Mouse (Mus musculus): ENCODE measurements at regions not wholly inside any gene's neighbourhood (a gene's known extent, or its start where the extent isn't known, plus 50 kb on each side); places are given as distances from the start of the nearest gene placed in this dataset.
"Not testable (repeated sequence)": the region's sequence is repeated elsewhere in the genome, so short reads cannot be mapped to it uniquely, and the experiment has no call there.

GRCm38 (mm10) chr4:18525807-18526206 is 1079.4 kb upstream of the Gm12353 start:
- no peaks in the 10 kb centered on the region for H3K9me3 ChIP-seq (ENCODE audit: low read depth, low read length)
- no peaks in the 10 kb centered on the region for H3K4me1 ChIP-seq (ENCODE audit: insufficient read depth)
- no peaks in the 10 kb centered on the region for H3K36me3 ChIP-seq (ENCODE audit: insufficient read depth)
- no peak for TF ChIP-seq CTCF (IDR thresholded peaks at IDR 0.05; ENCODE audit: low read depth)
- H3K27me3 ChIP-seq (ENCODE audit: insufficient read depth, low read length): no peaks in the 10 kb centered on the region
- H3K4me2 ChIP-seq: no peak overlapping the region
- H3K9ac ChIP-seq: no peak overlapping the region
- DNase-seq (no peak), ATAC-seq (ENCODE audit: insufficient read depth) (no peak)
- no peak overlapping the region for H3K27ac ChIP-seq (ENCODE audit: low read depth)
- H3K4me3 ChIP-seq (ENCODE audit: low read depth, low read length): no peak overlapping the region

GRCm38 (mm10) chr4:18527111-18527510 is 1078.1 kb upstream of the Gm12353 start:
- H3K4me1 ChIP-seq (ENCODE audit: insufficient read depth); H3K9ac ChIP-seq; H3K4me3 ChIP-seq (ENCODE audit: low read depth, low read length); H3K4me2 ChIP-seq; DNase-seq; H3K27me3 ChIP-seq (ENCODE audit: insufficient read depth, low read length); H3K9me3 ChIP-seq (ENCODE audit: low read depth, low read length); H3K27ac ChIP-seq (ENCODE audit: low read depth); H3K36me3 ChIP-seq (ENCODE audit: insufficient read depth); ATAC-seq (ENCODE audit: insufficient read depth): not testable (repeated sequence)
- 74% methylated on average over 4 of the region's 4 CpGs for WGBS

GRCm38 (mm10) chr4:18566892-18567291 is 1038.4 kb upstream of the Gm12353 start:
- Histone ChIP-seq H3K9ac (no peak overlapping the region), H3K36me3 (ENCODE audit: insufficient read depth) (no peaks in the 10 kb centered on the region), H3K4me1 (ENCODE audit: insufficient read depth) (no peaks in the 10 kb centered on the region), H3K27ac (ENCODE audit: low read depth) (no peak overlapping the region), H3K4me2 (no peak overlapping the region), H3K27me3 (ENCODE audit: insufficient read depth, low read length) (no peaks in the 10 kb centered on the region), H3K9me3 (ENCODE audit: low read depth, low read length) (no peaks in the 10 kb centered on the region), H3K4me3 (ENCODE audit: low read depth, low read length) (no peak overlapping the region)
- DNase-seq (peak; percentile 48), ATAC-seq (ENCODE audit: insufficient read depth) (peak; percentile 47; the same call in 1 of the 2 replicates)
- no peak for TF ChIP-seq CTCF (IDR thresholded peaks at IDR 0.05; ENCODE audit: low read depth)
- 26% methylated on average over 1 of the region's 1 CpGs for WGBS
